Mouse (Mus musculus) cerebellum, adult 2 months (tissue): Measurements from ENCODE around the gene Hinfp.

Experiments used
- CTCF ChIP-seq: fragments of 200-500 bp; IDR thresholded peaks from 2 replicates; pipeline ENCODE4 v1.5.1; 2011; ENCODE audit warnings: low read depth, mild to moderate bottlenecking, control low read depth, low read length, moderate library complexity, borderline replicate concordance; ENCODE audit not compliant: insufficient read depth
- POLR2A ChIP-seq: fragments of 200-500 bp; IDR thresholded peaks from 2 replicates; pipeline ENCODE4 v1.6.1; 2011; ENCODE audit warnings: low read length, control low read depth, borderline replicate concordance; ENCODE audit not compliant: insufficient read depth

GRCm38 (mm10) chr9:44268027-44268360 lies 37.5 kb downstream of the Hinfp start:
- TF ChIP-seq POLR2A (no peak), CTCF (peak; percentile 64; the same call in 1 of the 2 replicates)
